Mouse (Mus musculus): ENCODE results near the gene Ugt1a8. TPM values are rescaled to one million over a fixed set of nuclear protein-coding genes. Genes with fewer than 3 reads are reported as not detected.
"Not testable (repeated sequence)": the region's sequence is repeated elsewhere in the genome, so short reads cannot be mapped to it uniquely, and the experiment has no call there.

Gene Ugt1a8
- polyA plus RNA-seq, 1 experiment: not detected

- Histone ChIP-seq H3K4me1 (no peaks in the 10 kb centered on the region), H3K4me3 (replicated peaks) (no peak overlapping the region)
These were observed 1.5 kb upstream of the Ugt1a8 start for GRCm38 (mm10) chr1:88086125-88086524.

GRCm38 (mm10) chr1:88092341-88092740, 4.7 kb downstream of the Ugt1a8 start:
- no peaks in the 10 kb centered on the region for H3K36me3 ChIP-seq (replicated peaks; ENCODE audit: low read length)
- H3K4me1 ChIP-seq: peaks cover 26% of the 10 kb centered on the region
- H3K9me3 ChIP-seq: no peaks in the 10 kb centered on the region
- peaks cover 5% of the 10 kb centered on the region for H3K27me3 ChIP-seq (replicated peaks)
- no peak overlapping the region for H3K4me3 ChIP-seq (replicated peaks)
- TF ChIP-seq GATA1 (IDR thresholded peaks at IDR 0.05; ENCODE audit: borderline replicate concordance, low read length) (no peak), FLI1 (IDR thresholded peaks at IDR 0.05; ENCODE audit: low read length) (no peak)

More at GRCm38 (mm10) chr1:88086125-88086524, 1.5 kb upstream of the Ugt1a8 start:
- Histone ChIP-seq H3K9me3 (no peaks in the 10 kb centered on the region), H3K36me3 (replicated peaks; ENCODE audit: low read length) (no peaks in the 10 kb centered on the region), H3K27me3 (replicated peaks) (peaks cover 9% of the 10 kb centered on the region)
- TF ChIP-seq FLI1 (IDR thresholded peaks at IDR 0.05; ENCODE audit: low read length) (no peak), GATA1 (IDR thresholded peaks at IDR 0.05; ENCODE audit: borderline replicate concordance, low read length) (no peak)

- H3K4me1 ChIP-seq: peaks cover 26% of the 10 kb centered on the region
- H3K36me3 ChIP-seq (replicated peaks; ENCODE audit: low read length); H3K9me3 ChIP-seq; H3K27me3 ChIP-seq (replicated peaks); H3K4me3 ChIP-seq (replicated peaks): not testable (repeated sequence)
These were observed 6.7 kb downstream of the Ugt1a8 start for GRCm38 (mm10) chr1:88094270-88094676.

- no peaks in the 10 kb centered on the region for H3K36me3 ChIP-seq (replicated peaks; ENCODE audit: low read length)
- H3K4me1 ChIP-seq: peaks cover 26% of the 10 kb centered on the region
- H3K9me3 ChIP-seq: no peaks in the 10 kb centered on the region
- no peaks in the 10 kb centered on the region for H3K27me3 ChIP-seq (replicated peaks)
- no peak for TF ChIP-seq GATA1 (IDR thresholded peaks at IDR 0.05; ENCODE audit: borderline replicate concordance, low read length)
- no peak for TF ChIP-seq FLI1 (IDR thresholded peaks at IDR 0.05; ENCODE audit: low read length)
- H3K4me3 ChIP-seq (replicated peaks): peak within 1 kb of the TSS; percentile 77
These were observed 7.4 kb downstream of the Ugt1a8 start, which contains the start of gene Ugt1a7c for GRCm38 (mm10) chr1:88094941-88095492. TSS of gene Ugt1a7c (plus strand) at chr1:88095062.

GRCm38 (mm10) chr1:88098546-88098945, 10.9 kb downstream of the Ugt1a8 start:
- not testable (repeated sequence) for H3K4me3 ChIP-seq (replicated peaks)
- peaks cover 12% of the 10 kb centered on the region for H3K27me3 ChIP-seq (replicated peaks)

GRCm38 (mm10) chr1:88099691-88100090, 12.1 kb downstream of the Ugt1a8 start:
- not testable (repeated sequence) for H3K4me3 ChIP-seq (replicated peaks); H3K9me3 ChIP-seq; H3K36me3 ChIP-seq (replicated peaks; ENCODE audit: low read length)
- peaks cover 23% of the 10 kb centered on the region for H3K4me1 ChIP-seq
- peaks cover 17% of the 10 kb centered on the region for H3K27me3 ChIP-seq (replicated peaks)

More at GRCm38 (mm10) chr1:88098546-88098945, 10.9 kb downstream of the Ugt1a8 start:
- peaks cover 26% of the 10 kb centered on the region for H3K4me1 ChIP-seq
- H3K36me3 ChIP-seq (replicated peaks; ENCODE audit: low read length); H3K9me3 ChIP-seq: not testable (repeated sequence)

- H3K4me3 ChIP-seq (replicated peaks): peak within 1 kb of the TSS; percentile 24
- peaks cover 18% of the 10 kb centered on the region for H3K27me3 ChIP-seq (replicated peaks)
- peaks cover 19% of the 10 kb centered on the region for H3K4me1 ChIP-seq
These were observed 15.4 kb downstream of the Ugt1a8 start, which contains the start of gene Ugt1a6b for GRCm38 (mm10) chr1:88103019-88103418. TSS of gene Ugt1a6b (plus strand) at chr1:88103252.

GRCm38 (mm10) chr1:88103697-88104468, 16.3 kb downstream of the Ugt1a8 start:
- H3K9me3 ChIP-seq; H3K36me3 ChIP-seq (replicated peaks; ENCODE audit: low read length): not testable (repeated sequence)
- peaks cover 18% of the 10 kb centered on the region for H3K27me3 ChIP-seq (replicated peaks)
- peak overlapping the region; percentile 24 for H3K4me3 ChIP-seq (replicated peaks)
- H3K4me1 ChIP-seq: peaks cover 19% of the 10 kb centered on the region

More at GRCm38 (mm10) chr1:88103019-88103418, 15.4 kb downstream of the Ugt1a8 start, which contains the start of gene Ugt1a6b:
- not testable (repeated sequence) for H3K36me3 ChIP-seq (replicated peaks; ENCODE audit: low read length); H3K9me3 ChIP-seq

GRCm38 (mm10) chr1:88104667-88105430, 17.2 kb downstream of the Ugt1a8 start:
- no peak overlapping the region for H3K4me3 ChIP-seq (replicated peaks)
- H3K27me3 ChIP-seq (replicated peaks): peaks cover 18% of the 10 kb centered on the region
- no peak for TF ChIP-seq FLI1 (IDR thresholded peaks at IDR 0.05; ENCODE audit: low read length)
- no peak for TF ChIP-seq GATA1 (IDR thresholded peaks at IDR 0.05; ENCODE audit: borderline replicate concordance, low read length)
- no peaks in the 10 kb centered on the region for H3K9me3 ChIP-seq
- H3K4me1 ChIP-seq: peaks cover 19% of the 10 kb centered on the region
- no peaks in the 10 kb centered on the region for H3K36me3 ChIP-seq (replicated peaks; ENCODE audit: low read length)

- Histone ChIP-seq H3K36me3 (replicated peaks; ENCODE audit: low read length) (no peaks in the 10 kb centered on the region), H3K27me3 (replicated peaks) (peaks cover 18% of the 10 kb centered on the region), H3K4me1 (peaks cover 19% of the 10 kb centered on the region), H3K9me3 (no peaks in the 10 kb centered on the region), H3K4me3 (replicated peaks) (no peak overlapping the region)
- no peak for TF ChIP-seq FLI1 (IDR thresholded peaks at IDR 0.05; ENCODE audit: low read length)
- no peak for TF ChIP-seq GATA1 (IDR thresholded peaks at IDR 0.05; ENCODE audit: borderline replicate concordance, low read length)
These were observed 18.0 kb downstream of the Ugt1a8 start for GRCm38 (mm10) chr1:88105656-88106055.

GRCm38 (mm10) chr1:88109027-88109557, 21.5 kb downstream of the Ugt1a8 start:
- not testable (repeated sequence) for H3K4me3 ChIP-seq (replicated peaks); H3K36me3 ChIP-seq (replicated peaks; ENCODE audit: low read length); H3K27me3 ChIP-seq (replicated peaks); H3K9me3 ChIP-seq
- peaks cover 13% of the 10 kb centered on the region for H3K4me1 ChIP-seq

- H3K36me3 ChIP-seq (replicated peaks; ENCODE audit: low read length); H3K27me3 ChIP-seq (replicated peaks); H3K4me1 ChIP-seq; H3K9me3 ChIP-seq; H3K4me3 ChIP-seq (replicated peaks): not testable (repeated sequence)
These were observed 22.0 kb downstream of the Ugt1a8 start for GRCm38 (mm10) chr1:88109604-88110003.

- not testable (repeated sequence) for H3K27me3 ChIP-seq (replicated peaks); H3K4me3 ChIP-seq (replicated peaks); H3K9me3 ChIP-seq; H3K36me3 ChIP-seq (replicated peaks; ENCODE audit: low read length); H3K4me1 ChIP-seq
These were observed 25.2 kb downstream of the Ugt1a8 start for GRCm38 (mm10) chr1:88112769-88113168.

- not testable (repeated sequence) for H3K4me3 ChIP-seq (replicated peaks); H3K36me3 ChIP-seq (replicated peaks; ENCODE audit: low read length); H3K9me3 ChIP-seq; H3K27me3 ChIP-seq (replicated peaks); H3K4me1 ChIP-seq
These were observed 32.9 kb downstream of the Ugt1a8 start for GRCm38 (mm10) chr1:88120550-88120949.
